Mouse (Mus musculus) lung, adult 18-20 months (tissue): Measurements from ENCODE around the gene Fmo1.

Source experiments
- DNase-seq, 2 experiments: peaks; one replicate each; pipeline ENCODE4 v3.0.0; 2022; ENCODE audit warnings: mixed read lengths in 2 of 2

Fmo1 gene

GRCm38 (mm10) chr1:162859996-162860605, 6.3 kb downstream of the Fmo1 start:
- DNase-seq, result peak in 1 of 2 experiments; percentile 59

DNA sequence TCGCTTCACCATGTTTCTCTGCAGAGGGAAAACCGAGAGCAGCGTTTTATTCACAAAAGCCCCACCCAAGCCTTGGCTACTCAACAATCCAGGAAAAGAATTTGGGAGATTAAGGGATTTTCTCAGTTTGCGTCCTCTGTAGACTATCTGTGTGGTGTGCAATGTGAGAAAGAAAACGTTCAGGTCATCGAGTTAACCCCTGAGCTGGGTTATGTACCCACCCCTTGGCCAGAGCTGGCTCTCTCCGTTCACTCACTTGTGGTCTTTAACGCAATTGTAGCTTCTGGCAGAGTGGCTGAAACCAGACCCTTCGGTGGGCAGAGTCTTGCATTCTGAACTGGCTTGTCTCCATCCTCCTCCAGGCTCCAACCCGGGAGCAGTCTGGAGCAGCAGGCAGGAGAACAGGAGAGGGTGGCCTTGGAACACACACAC, 6.8 kb downstream of the Fmo1 start:
- DNase-seq, result no peak

DNA sequence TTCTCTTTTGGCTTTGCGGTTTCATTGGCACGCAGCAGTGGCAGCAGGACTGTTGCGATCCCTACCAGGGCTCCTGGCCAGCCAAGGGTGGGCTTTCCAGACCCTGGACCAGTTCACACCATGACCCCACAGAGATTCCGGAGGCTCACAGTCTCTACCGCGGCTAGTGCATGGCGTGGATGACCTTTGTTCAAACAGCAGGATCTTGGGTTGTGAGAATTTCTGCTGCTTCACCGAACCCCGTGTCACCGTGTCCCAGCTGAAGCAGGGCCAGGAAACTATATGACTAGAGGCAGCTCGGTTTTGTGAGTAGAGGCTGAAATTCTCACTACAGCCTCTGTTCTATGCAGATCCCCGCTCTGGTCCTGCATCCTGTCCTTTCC, 7.7 kb downstream of the Fmo1 start:
- DNase-seq, result no peak

DNA sequence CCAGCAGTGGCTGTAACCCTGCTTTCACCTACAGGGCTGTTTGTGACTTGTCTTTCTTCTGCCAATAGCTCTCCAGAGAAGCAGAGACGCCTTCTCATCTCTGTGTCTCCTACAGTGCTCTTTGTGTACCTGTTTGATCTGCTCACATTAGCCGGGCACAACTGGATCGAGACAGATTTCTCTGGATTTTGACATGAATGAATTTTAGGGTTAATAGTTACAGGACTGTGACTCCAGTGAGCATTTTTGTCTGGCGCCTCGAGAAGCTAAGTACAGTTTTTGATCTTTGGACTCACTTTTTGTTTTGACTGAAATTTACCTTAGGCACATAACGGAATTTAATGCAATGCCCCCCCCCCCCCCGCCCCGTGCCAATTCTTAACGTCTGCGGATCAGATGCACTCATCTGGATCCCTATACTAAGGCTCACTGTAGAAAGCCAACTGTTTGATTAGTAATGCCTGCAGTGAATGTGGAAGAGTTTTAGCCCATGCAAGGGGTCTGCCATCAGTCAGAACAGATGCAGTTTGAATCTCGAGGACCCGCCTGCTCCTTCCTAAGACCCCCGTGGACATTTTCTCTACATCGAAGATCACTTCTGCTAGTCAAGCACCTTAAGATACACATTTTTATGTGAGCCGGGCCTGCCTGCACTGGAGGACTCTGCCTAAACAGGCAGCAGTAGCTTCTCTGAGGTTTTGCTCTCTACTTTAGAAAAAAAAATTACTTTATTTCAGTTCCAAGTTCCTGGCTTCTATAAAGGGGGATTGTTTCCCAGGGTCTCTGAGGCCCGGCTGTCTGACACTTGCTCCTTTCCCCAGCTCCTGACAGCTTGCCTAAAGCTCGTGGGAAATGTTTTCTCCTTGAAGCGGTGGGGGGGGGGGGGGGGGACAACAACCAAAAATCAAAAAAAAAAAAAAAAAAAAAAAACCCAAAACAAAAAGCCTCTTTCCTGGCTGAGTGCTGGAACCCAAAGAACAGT, 8.4 kb downstream of the Fmo1 start:
- DNase-seq, result no peak

DNA sequence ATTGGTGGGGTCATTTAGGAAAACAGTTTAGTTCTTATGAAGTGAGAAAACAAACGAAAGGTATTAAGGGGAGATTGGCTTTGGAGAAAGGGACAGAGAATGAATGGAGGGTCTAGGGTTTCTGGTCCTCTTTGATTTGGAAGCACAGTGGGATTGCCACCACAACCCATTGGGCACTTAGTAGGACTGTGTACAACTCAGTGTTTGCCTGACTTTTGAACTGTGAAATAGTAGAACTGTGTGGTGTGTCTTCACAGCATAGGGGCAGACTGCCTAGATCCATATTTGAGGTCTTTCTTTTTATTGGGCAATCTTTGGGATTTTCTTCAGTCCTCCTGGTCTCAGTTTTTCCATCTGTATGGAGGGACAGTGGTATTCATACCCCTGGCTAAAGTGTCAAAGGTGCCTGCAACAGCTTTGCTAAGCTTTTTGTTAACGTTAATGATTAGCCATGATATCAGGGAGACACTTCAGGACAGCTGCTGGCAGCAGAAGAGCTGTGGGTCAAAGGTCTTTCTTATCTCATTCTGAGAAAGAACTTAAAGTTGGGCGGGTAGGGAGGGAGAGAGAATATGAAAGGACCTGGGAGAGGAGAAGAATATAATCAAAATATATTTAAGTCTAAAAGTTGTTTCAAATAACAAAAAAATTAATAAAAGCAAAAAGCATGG, 12.5 kb downstream of the Fmo1 start:
- DNase-seq, result no peak

DNA sequence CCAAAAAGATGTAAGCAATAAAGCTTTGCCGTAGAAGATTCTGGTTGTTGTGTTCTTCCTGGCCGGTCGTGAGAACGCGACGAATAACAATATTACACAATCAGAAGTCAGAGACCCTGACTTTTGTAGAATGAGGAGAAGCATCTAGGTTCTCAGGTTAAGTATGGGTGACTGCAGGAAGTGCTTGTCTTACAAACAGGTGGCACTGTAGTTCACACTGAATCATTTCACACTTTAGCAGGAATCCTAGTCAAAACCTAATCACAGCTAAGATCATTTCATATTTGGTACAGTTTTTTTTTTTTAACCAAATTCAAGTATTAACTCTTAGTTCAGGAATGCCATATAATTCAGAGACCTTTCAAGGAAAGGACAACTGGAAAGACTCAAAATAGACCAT, 18.9 kb downstream of the Fmo1 start:
- no peak for DNase-seq

DNA sequence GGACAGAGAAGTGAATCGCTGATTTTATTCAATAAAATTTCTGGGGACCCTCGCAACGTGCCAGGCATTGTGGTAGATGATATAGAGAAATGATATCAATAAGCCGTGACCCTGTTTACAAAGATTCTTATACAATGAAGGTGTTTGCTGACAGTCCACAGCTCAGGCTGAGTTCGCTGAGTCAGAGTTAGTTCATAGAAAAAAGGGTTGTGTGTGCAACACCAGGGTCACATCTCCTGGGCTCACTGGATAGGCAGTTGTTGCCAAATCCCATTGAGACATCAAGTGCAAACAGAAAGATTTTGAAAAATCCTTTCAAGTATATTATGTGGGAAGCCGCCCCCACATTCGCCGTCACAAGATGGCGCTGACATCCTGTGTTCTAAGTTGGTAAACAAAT, 26.2 kb downstream of the Fmo1 start:
- DNase-seq, result peak in 1 of 2 experiments; percentile 50

DNA sequence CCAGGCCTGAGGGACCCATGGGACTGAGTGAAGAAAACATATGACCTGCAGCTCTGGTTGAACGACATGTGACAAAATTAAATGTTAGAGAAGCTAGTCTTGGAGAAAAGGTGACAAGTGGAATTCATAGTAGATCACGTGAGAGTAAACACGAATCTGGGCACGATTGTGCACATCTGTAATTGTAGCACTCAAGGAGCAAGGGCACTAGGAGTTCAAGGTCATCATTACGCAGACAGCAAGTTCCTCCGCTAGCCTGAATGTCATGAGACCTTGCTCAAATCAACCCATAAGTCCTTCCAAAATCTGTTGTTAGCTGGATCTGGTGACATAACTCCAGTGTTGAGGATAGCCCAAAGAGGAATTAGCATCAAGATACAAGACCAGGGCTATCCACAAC, 27.4 kb downstream of the Fmo1 start:
- DNase-seq, result no peak

DNA sequence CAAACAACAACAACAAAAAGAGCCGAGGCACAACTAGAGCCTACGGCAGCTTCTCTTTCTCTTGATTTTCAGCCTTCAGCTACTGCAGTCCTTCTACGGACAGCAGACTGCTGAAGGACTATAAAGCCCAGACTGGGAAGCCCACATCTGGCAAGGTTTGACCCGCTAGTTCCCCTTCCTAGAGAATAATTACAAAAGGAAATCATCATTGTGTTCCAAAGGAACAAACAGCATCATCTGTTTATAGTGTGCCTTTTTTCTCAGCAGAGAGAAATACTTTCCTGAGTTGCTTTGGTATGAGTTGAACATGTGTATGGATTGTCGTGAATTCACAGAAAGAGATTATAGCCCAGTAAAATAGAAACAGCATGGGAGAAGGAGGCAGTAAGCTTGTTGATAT, 32.1 kb downstream of the Fmo1 start:
- no peak for DNase-seq

DNA sequence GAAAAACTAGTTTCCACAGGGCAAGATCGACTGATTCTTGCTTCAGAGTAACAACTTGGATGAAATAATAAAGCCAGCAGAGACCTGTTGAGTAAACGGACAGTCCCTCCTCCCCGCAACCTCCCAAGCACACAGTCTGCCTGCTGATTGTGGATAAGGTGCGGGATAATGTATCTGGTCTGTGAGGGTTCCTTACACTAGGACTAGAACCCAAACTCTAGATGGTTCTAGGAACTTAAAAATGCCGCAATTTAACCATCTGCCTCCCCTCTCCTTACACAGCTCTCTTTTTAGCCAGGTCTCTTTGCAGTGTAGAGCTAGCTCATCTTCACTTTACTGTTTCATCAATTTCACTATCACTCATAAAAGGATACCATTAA, 33.8 kb downstream of the Fmo1 start:
- DNase-seq, result no peak

- no peak for DNase-seq
Observed at GRCm38 (mm10) chr1:162831838-162832573, 34.4 kb downstream of the Fmo1 start.

- no peak for DNase-seq
Observed at GRCm38 (mm10) chr1:162819280-162819679, 47.1 kb downstream of the Fmo1 start.

DNA sequence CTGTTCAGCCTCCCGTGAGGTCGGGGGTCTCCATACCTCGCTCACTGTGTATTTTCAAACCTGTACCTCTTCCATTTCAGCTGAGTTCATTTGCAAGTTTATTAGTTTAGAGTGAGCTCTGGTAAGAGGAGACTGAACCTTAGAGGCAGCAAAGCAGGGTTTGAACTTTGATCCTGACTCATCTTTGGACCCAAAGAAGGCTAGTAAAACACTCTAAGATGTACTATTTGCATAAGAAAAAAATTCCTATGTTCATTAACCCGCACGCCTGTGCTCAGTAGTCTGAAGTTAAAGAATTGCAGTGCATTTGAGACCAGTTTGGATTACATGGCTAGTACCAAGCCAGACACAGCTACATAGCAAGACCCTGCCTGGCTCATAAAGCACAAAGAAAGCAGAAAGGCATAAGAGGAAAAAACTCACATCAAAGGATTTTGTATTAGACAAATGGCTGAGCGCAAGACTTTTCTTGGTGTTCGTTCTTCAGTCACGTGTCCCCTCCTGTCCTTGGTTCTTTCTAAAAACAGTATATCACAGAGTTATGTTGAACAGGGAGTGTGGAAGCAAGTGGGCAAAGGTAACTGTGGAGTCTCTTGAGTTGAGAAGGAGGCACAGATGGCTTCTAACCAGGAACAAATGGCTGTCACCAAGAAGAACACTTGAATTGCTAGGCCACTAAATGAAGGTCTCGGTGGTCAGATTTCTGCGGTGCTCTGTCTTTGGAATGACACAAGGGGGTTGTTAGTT, 50.9 kb downstream of the Fmo1 start:
- DNase-seq, result no peak

DNA sequence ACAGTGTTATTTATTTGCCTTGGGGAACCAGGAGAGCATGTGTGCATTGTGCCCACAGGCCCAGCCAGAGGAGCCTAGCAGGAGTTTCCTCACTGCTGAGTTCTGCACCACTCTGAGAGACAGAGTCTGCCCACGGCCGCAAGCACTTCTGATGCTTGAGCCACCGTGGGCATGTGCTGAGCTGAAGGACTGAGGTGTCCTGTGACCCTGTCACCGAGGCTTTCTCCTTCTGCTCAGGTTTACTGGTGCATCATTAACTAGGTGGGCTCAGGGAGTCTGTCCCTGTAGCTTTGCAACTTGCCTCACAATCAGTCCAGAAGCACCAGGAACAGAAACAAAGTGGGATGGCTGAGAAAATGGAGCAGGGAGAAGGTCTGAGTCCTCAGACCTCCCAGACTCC, 51.5 kb downstream of the Fmo1 start:
- no peak for DNase-seq

- DNase-seq, result peak; percentile 67 to 79
Observed at GRCm38 (mm10) chr1:162813836-162814156, 52.6 kb downstream of the Fmo1 start, which contains the start of gene Fmo4. Gene Fmo4, minus strand, starts transcription at chr1:162813972.

DNA sequence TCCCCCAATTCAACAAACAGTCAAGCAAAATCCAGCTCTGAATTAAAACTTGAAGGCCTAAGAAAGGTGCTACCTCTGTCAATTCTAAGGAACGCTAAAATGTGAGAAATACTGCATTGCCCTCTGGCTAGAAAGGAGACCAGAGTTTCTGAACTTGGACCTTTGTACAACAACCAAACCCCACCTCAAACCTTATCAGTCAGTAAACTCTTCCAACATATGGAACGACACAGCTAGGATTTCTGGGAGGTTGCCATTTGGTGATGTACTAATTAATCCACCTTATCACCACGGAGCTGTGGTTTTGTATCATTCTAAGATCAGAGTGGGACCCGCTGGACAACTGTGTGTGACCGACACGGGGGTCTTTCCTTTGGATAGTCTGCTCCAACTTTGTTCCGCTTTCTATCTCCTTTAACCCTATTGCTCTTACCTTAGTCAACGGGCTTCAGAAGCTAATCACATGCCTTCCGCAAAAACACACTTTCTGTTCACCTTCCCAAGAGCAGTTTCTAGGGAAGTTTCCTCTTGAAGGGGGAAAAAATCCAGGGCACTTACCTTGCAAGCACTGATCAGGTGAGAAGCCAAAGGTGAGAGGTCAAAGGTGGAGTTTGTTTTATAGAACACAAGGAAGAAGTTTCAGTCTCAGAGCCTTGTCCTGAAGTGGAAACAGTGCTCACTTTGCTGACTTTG, 53.1 kb downstream of the Fmo1 start:
- no peak for DNase-seq

DNA sequence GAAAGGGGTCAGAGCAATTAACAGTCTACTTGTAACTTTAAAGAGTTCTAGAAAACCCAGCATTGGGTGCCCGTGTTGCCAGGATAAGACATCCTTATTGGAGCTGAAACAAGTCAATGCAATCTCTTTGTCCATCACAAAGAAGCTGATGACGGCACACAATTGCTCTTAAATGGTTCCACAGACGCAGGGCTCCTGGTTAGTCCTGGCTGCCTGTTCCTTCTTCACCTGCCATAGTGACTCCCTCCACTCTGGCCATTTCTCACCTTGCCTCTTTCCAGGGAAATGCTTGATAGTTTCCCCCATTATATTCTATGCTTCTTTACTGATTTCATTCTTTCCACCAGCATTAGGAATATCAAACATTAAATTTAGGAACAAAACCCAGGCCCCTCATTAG, 57.9 kb downstream of the Fmo1 start:
- DNase-seq, result no peak

GRCm38 (mm10) chr1:162807441-162807840, 59.0 kb downstream of the Fmo1 start:
- no peak for DNase-seq

GRCm38 (mm10) chr1:162805011-162805410, 61.4 kb downstream of the Fmo1 start:
- DNase-seq, result no peak

- DNase-seq, result no peak
Observed at GRCm38 (mm10) chr1:162796441-162796840, 70.0 kb downstream of the Fmo1 start.

DNA sequence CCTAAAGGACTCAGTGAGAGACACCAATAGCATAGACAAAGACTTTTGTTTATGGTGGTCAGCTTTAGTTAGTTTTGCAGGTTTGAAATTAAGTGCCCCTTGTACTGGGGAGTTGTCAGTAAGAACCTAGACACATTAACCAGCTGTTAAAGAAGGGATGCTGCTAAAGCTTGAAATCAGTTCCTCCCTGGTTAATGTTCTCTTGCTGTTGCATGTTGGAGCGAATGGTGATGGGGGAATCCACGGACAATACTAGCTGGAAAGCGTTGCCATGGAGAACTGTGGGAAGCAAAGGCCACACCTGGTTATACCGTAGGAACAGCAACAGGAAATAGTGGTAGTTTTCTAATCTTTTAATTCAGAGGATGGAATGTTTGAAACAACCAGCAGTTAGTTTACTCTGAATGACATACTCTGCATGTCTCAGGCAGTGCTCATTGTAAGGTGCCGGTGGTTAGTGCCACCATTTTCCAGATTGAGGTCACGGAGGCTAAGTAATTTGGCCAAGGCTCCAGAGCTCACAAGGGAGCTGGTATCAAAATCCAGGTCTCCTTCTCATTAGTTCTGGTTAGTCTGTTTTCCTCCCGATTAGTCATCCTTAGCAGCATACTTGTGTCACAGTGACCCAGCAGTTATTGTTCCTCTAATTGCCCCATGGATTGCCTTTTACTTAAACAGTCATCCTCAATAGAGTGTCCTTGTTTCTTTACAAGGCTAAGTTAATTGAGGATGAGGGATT, 73.9 kb downstream of the Fmo1 start:
- no peak for DNase-seq
